Mouse (Mus musculus): Measurements from ENCODE around the gene Kcnj5. TPM values are rescaled to one million over a fixed set of nuclear protein-coding genes. Genes with fewer than 3 reads are reported as not detected.
A peak's percentile ranks its signal among the peaks of the same experiment; 100 is the strongest.

Kcnj5 gene
- total and polyA plus RNA-seq, 3 experiments, result 0.11 to 0.69 (median 0.43) TPM

GRCm38 (mm10) chr9:32320167-32320566, 24.0 kb downstream of the Kcnj5 start:
- peak; percentile 20 for DNase-seq

GRCm38 (mm10) chr9:32315999-32316398, 28.2 kb downstream of the Kcnj5 start:
- DNase-seq, result no peak

DNA sequence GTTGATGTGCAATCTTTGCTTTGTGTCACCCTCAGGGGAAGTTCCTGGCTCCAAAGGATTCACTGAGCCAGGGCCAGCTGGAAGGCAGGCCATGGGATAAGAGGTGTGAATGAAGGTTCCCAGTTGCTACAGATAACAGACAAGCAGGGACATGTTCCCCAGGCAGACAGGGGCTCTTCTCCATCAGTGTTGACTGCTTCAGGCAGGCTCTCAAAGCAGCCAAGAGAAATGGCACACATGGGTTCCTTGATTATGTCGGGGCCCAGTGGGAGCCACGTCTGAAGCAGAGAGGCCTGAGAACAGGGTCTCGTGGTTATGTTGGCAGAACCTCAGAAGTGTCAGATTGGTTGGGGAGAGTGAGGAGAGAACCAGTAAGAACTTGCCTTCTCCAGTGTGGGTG, 30.1 kb downstream of the Kcnj5 start:
- DNase-seq, result no peak

GRCm38 (mm10) chr9:32312208-32312607, 31.9 kb downstream of the Kcnj5 start:
- no peak for DNase-seq

- no peak for DNase-seq
Observed at GRCm38 (mm10) chr9:32311786-32312185, 32.4 kb downstream of the Kcnj5 start.

DNA sequence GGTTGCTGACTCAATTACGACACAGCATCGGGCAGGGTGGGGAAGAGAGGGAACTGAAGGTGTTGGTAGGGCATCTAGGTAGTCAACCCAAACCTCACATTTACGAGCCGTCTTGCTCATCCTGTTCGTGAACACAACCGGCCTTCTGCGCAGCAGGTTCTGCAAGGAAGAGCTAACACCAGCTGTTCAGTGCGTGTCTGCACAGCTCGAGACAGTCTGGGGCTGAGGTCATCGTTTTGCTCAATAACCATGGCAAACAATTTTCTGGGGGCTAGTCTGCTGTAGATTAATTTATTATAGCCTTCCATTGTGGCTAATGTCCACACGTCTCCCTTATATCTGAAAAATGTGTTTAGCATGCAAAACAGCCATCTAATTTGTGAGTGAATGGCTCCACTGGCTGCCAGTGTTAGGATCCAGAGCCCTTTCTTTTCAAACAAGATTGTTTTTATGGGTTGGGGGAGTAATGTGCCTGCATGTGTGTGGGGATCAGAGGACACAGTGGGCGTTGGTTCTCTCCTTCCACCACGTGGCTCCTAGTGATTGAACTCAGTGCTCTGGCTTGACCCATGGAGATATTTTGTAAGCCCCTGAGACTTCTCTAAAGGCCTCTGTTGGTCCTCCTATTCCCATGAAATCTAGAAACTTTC, 41.5 kb downstream of the Kcnj5 start:
- no peak for DNase-seq

- no peak for DNase-seq
Observed at GRCm38 (mm10) chr9:32295061-32295800, 48.9 kb downstream of the Kcnj5 start.

GRCm38 (mm10) chr9:32292686-32293085, 51.5 kb downstream of the Kcnj5 start:
- peak; percentile 82 for DNase-seq

DNA sequence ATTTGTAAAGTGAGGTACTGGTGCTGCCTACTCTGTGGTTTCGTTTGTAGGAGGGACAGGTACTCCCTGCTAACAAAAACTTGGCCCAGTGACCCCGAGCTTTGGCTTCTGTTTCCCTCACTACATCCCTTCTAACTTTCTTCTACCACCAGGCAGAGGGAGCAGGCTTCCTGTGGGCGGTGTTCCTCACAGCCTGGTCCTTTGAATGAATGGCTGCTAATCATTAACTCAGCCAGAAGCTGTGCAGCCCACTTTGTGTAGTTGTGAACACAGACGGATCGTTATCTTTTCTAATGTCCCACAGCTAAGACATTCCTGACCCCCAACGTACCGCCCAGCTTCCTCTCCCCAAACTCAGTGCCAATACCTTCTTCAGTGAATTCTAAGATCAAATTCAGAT, 52.5 kb downstream of the Kcnj5 start:
- DNase-seq, result no peak

GRCm38 (mm10) chr9:32283591-32283990, 60.6 kb downstream of the Kcnj5 start:
- no peak for DNase-seq

GRCm38 (mm10) chr9:32280456-32280855, 63.7 kb downstream of the Kcnj5 start:
- no peak for DNase-seq

GRCm38 (mm10) chr9:32279789-32280188, 64.4 kb downstream of the Kcnj5 start:
- no peak for DNase-seq

- no peak for DNase-seq
Observed at GRCm38 (mm10) chr9:32278052-32278451, 66.1 kb downstream of the Kcnj5 start.

- DNase-seq, result peak; percentile 71
Observed at GRCm38 (mm10) chr9:32271896-32272444, 72.2 kb downstream of the Kcnj5 start.

Other genes starting within 250 kb of the Kcnj5 start
- 10 to 100 TPM; 40.6 to 43.7 TPM for gene Arhgap32, start 228.2 kb downstream of the Kcnj5 start, total RNA-seq (2021)
- 2.3 and 4.9 TPM in 2 replicates for gene Arhgap32, start 228.2 kb downstream of the Kcnj5 start, polyA plus RNA-seq (2012; rRNA removed)
- not detected for gene Kcnj1, start 28.1 kb upstream of the Kcnj5 start, total RNA-seq (2021)
- gene Kcnj1, start 28.1 kb upstream of the Kcnj5 start, polyA plus RNA-seq (2012; rRNA removed), result not detected in 2 replicates
- 10 to 100 TPM; 10.5 to 20.0 TPM for gene Fli1, start 198.5 kb upstream of the Kcnj5 start, total RNA-seq (2021)
- gene Fli1, start 198.5 kb upstream of the Kcnj5 start, polyA plus RNA-seq (2012; rRNA removed), result 3.0 and 4.0 TPM in 2 replicates

All from adrenal gland, adult 2 months (tissue).